Mouse (Mus musculus): Measurements from ENCODE around the gene Stx6.

- TF ChIP-seq CTCF (IDR thresholded peaks at IDR 0.05; ENCODE audit: low read depth): no peak
- no peak for TF ChIP-seq EP300 (IDR thresholded peaks at IDR 0.05; ENCODE audit: low read depth)
These were observed 71.2 kb downstream of the Stx6 start for GRCm38 (mm10) chr1:155229464-155230411.

Measured in heart, postnatal 0 days (tissue).